Mouse (Mus musculus) C2C12 (cell line): ENCODE data around the gene Dnajb1.

ENCODE experiments used
- CTCF ChIP-seq: IDR thresholded peaks from one replicate; pipeline ENCODE4 v1.5.1; 2011; ENCODE audit not compliant: control insufficient read depth, insufficient read depth, insufficient read length
- MYOG ChIP-seq: IDR thresholded peaks from one replicate; pipeline ENCODE4 v1.6.1; 2011; ENCODE audit not compliant: control insufficient read depth, insufficient read length; ENCODE audit errors: extremely low read depth

- TF ChIP-seq MYOG (no peak), CTCF (no peak)
Observed at GRCm38 (mm10) chr8:83577384-83577791, 30.6 kb upstream of the Dnajb1 start.
